Mouse (Mus musculus) gastrocnemius, postnatal 10 days (tissue): Measurements from ENCODE around the gene Fbxw25. TPM values are rescaled to one million over a fixed set of nuclear protein-coding genes. Genes with fewer than 3 reads are reported as not detected.
A peak's percentile ranks its signal among the peaks of the same experiment; 100 is the strongest.
"Not testable (repeated sequence)": the region's sequence is repeated elsewhere in the genome, so short reads cannot be mapped to it uniquely, and the experiment has no call there.

Experiments used
- DNase-seq: peaks from one replicate; pipeline ENCODE4 v3.0.0; 2021; ENCODE audit warnings: mixed read lengths
- long read RNA-seq, 2 experiments: library from polyadenylated mRNA; stranded (forward); transcript quantifications; one replicate each; pipeline ENCODE4 v2.0.0; 2021
- total RNA-seq, 2 experiments: library from RNA; stranded (reverse); gene quantifications; 2 replicates each; pipeline ENCODE4 v1.2.3; 2021

Gene Fbxw25
- total RNA-seq = not detected
- long read RNA-seq, experiment 1 = 0 reads
- long read RNA-seq, experiment 2 = 0 reads

- not testable (repeated sequence) for DNase-seq
Observed at GRCm38 (mm10) chr9:109664552-109664951, at the start of gene Fbxw25. Gene Fbxw25, minus strand, starts transcription at chr9:109664652.

- not testable (repeated sequence) for DNase-seq
Observed at GRCm38 (mm10) chr9:109702600-109702999, 38.1 kb upstream of the Fbxw25 start, which contains the start of gene Fbxw18. Gene Fbxw18, minus strand, starts transcription at chr9:109702700.

- peak; percentile 44 for DNase-seq
Observed at GRCm38 (mm10) chr9:109685299-109685698, 20.8 kb upstream of the Fbxw25 start.

GRCm38 (mm10) chr9:109625957-109626356 lies 38.5 kb downstream of the Fbxw25 start, which contains the start of gene Fbxw24:
Gene Fbxw24, minus strand, starts transcription at chr9:109626057.
- DNase-seq = not testable (repeated sequence)

GRCm38 (mm10) chr9:109606837-109607236 lies 57.6 kb downstream of the Fbxw25 start:
- DNase-seq = not testable (repeated sequence)

GRCm38 (mm10) chr9:109602128-109602527 lies 62.3 kb downstream of the Fbxw25 start:
- not testable (repeated sequence) for DNase-seq

GRCm38 (mm10) chr9:109597226-109597625 lies 67.2 kb downstream of the Fbxw25 start:
- DNase-seq = no peak

Other genes with a start within 250 kb of the Fbxw25 start
- not detected for gene Fbxw16, start 215.5 kb downstream of the Fbxw25 start, total RNA-seq
- gene Fbxw19, start 168.8 kb downstream of the Fbxw25 start, total RNA-seq = not detected
- not detected for gene Fbxw15, start 96.4 kb downstream of the Fbxw25 start, total RNA-seq
- gene Fbxw24, start 38.6 kb downstream of the Fbxw25 start, total RNA-seq = not detected
- not detected for gene Fbxw18, start 38.0 kb upstream of the Fbxw25 start, total RNA-seq
- gene Fbxw26, start 81.4 kb upstream of the Fbxw25 start, total RNA-seq = not detected
- gene Fbxw27, start 126.0 kb upstream of the Fbxw25 start, total RNA-seq = not detected
- not detected for gene Spink8, start 147.6 kb upstream of the Fbxw25 start, total RNA-seq
- 10 to 100 TPM; 23.5 to 23.7 TPM for gene Nme6, start 168.1 kb upstream of the Fbxw25 start, total RNA-seq
- gene Camp, start 185.0 kb upstream of the Fbxw25 start, total RNA-seq = 1 to 10 TPM in 1 of 2 experiments, not detected in 1; 7.8 TPM
- gene Cdc25a, start 210.9 kb upstream of the Fbxw25 start, total RNA-seq = 1 to 10 TPM; 6.2 to 9.2 TPM